Mouse (Mus musculus) midbrain, postnatal 0 days (tissue): ENCODE data around the gene Tmpo. TPM values are rescaled to one million over a fixed set of nuclear protein-coding genes. Genes with fewer than 3 reads are reported as not detected.

ENCODE experiments used
- ATAC-seq: fragments of 200-750 bp; cut with Nextera tagmentation; 2 replicates; pipeline ENCODE4 v1.8.0; 2017; ENCODE audit warnings: moderate number of reproducible peaks, mild to moderate bottlenecking, moderate TSS enrichment, moderate library complexity; ENCODE audit not compliant: low FRiP score
- DNase-seq: peaks from one replicate; pipeline ENCODE4 v3.0.0-alpha.2; 2015; ENCODE audit warnings: low spot score
- H3K27ac ChIP-seq: fragments of 300-500 bp; sonication (generic); 2 replicates; pipeline ENCODE4 v1.5.1; 2014; ENCODE audit warnings: low read depth, mild to moderate bottlenecking, low read length, mixed read lengths
- H3K27me3 ChIP-seq: fragments of 300-500 bp; sonication (generic); 2 replicates; pipeline ENCODE4 v1.6.1; 2014; ENCODE audit warnings: low read length, control low read depth, mixed read lengths; ENCODE audit not compliant: insufficient read depth
- H3K36me3 ChIP-seq: fragments of 300-500 bp; sonication (generic); 2 replicates; pipeline ENCODE4 v1.6.1; 2014; ENCODE audit warnings: low read length, control low read depth, mixed read lengths; ENCODE audit not compliant: insufficient read depth
- H3K4me1 ChIP-seq: fragments of 300-500 bp; sonication (generic); 2 replicates; pipeline ENCODE4 v1.6.1; 2014; ENCODE audit warnings: mild to moderate bottlenecking, control low read depth, antibody characterized with exemption, low read length, mixed read lengths; ENCODE audit not compliant: insufficient read depth
- H3K4me2 ChIP-seq: fragments of 300-500 bp; sonication (generic); 2 replicates; pipeline ENCODE4 v1.6.1; 2014; ENCODE audit warnings: low read depth, mild to moderate bottlenecking, low read length, mixed read lengths; ENCODE audit not compliant: poor library complexity, severe bottlenecking
- H3K4me3 ChIP-seq: fragments of 300-500 bp; sonication (generic); 2 replicates; pipeline ENCODE4 v1.5.1; 2014; ENCODE audit warnings: low read depth, mild to moderate bottlenecking, low read length, moderate library complexity
- H3K9ac ChIP-seq: fragments of 300-500 bp; sonication (generic); replicated peaks from 2 replicates; pipeline ENCODE4 v1.6.1; 2014; ENCODE audit warnings: mild to moderate bottlenecking, low read length, moderate library complexity, mixed read lengths; ENCODE audit not compliant: poor library complexity, severe bottlenecking
- H3K9me3 ChIP-seq: fragments of 300-500 bp; sonication (generic); 2 replicates; pipeline ENCODE4 v1.6.1; 2016; ENCODE audit warnings: low read length, control low read depth
- CTCF ChIP-seq: IDR thresholded peaks from 2 replicates; pipeline ENCODE4 v1.5.1; 2016; ENCODE audit warnings: antibody characterized with exemption, mild to moderate bottlenecking
- WGBS: fragments of 180-500 bp; shearing (Covaris S2); extraction: QIAGEN DNeasy Blood & Tissue Kit; methylation state at CpG from one replicate; pipeline ENCODE4 v1.1.7; 2014; 5-methylcytosine and 5-hydroxymethylcytosine counted together
- polyA plus RNA-seq: library from polyadenylated mRNA; unstranded; fragments of >200 nt; fragmentation: Nextera tagmentation; extraction: Ambion mirVana; gene quantifications from 2 replicates; pipeline ENCODE4 v1.2.1, GENCODE M21; 2015
- total RNA-seq: library from RNA; depleted of rRNA; stranded (reverse); fragments of >200 nt; gene quantifications from 2 replicates; pipeline ENCODE4 v1.2.3, GENCODE M21; 2014; rRNA removed

Tmpo gene
- total RNA-seq, result 102 and 116 TPM in 2 replicates
- 44.6 and 54.8 TPM in 2 replicates for polyA plus RNA-seq

- no peak for TF ChIP-seq CTCF
- no peaks in the 10 kb centered on the region for H3K36me3 ChIP-seq
- ATAC-seq (no peak), DNase-seq (no peak)
- peak within 1 kb of the TSS; percentile 54 for H3K4me3 ChIP-seq
- H3K4me2 ChIP-seq, result peak within 1 kb of the TSS; percentile 56
- 10% methylated on average over 18 of the region's 18 CpGs for WGBS
- peaks cover 6% of the 10 kb centered on the region; the same call in 1 of the 2 replicates for H3K4me1 ChIP-seq
- H3K27me3 ChIP-seq, result no peaks in the 10 kb centered on the region
- peak within 1 kb of the TSS; percentile 70 for H3K9ac ChIP-seq
- peak within 1 kb of the TSS; percentile 98 for H3K27ac ChIP-seq
- H3K9me3 ChIP-seq, result no peaks in the 10 kb centered on the region
These were observed at the start of gene Tmpo for GRCm38 (mm10) chr10:91180761-91181460. TSS of gene Tmpo (minus strand) at chr10:91181315.

GRCm38 (mm10) chr10:91230400-91230799, 49.3 kb upstream of the Tmpo start:
- H3K27ac ChIP-seq, result no peak overlapping the region
- no peak overlapping the region for H3K4me2 ChIP-seq
- H3K27me3 ChIP-seq, result no peaks in the 10 kb centered on the region
- H3K9ac ChIP-seq, result no peak overlapping the region
- DNase-seq (no peak), ATAC-seq (no peak)
- no peak for TF ChIP-seq CTCF
- no peak overlapping the region for H3K4me3 ChIP-seq
- no peaks in the 10 kb centered on the region for H3K36me3 ChIP-seq
- no peaks in the 10 kb centered on the region for H3K4me1 ChIP-seq
- 57% methylated on average over 4 of the region's 4 CpGs for WGBS
- H3K9me3 ChIP-seq, result no peaks in the 10 kb centered on the region

GRCm38 (mm10) chr10:91229518-91229961, 48.4 kb upstream of the Tmpo start:
- no peak overlapping the region for H3K9ac ChIP-seq
- no peaks in the 10 kb centered on the region for H3K4me1 ChIP-seq
- no peak for TF ChIP-seq CTCF
- H3K9me3 ChIP-seq, result no peaks in the 10 kb centered on the region
- 10% methylated on average over 7 of the region's 7 CpGs for WGBS
- H3K4me2 ChIP-seq, result peak overlapping the region; percentile 37
- H3K36me3 ChIP-seq, result no peaks in the 10 kb centered on the region
- peak overlapping the region; percentile 76 for H3K27ac ChIP-seq
- DNase-seq, result peak; percentile 85
- no peaks in the 10 kb centered on the region for H3K27me3 ChIP-seq
- ATAC-seq, result peak; percentile 83
- H3K4me3 ChIP-seq, result peak overlapping the region; percentile 18

GRCm38 (mm10) chr10:91228924-91229517, 47.9 kb upstream of the Tmpo start:
- peak; percentile 38; the same call in 1 of the 2 replicates for TF ChIP-seq CTCF
- WGBS, result 52% methylated on average over 6 of the region's 6 CpGs

GRCm38 (mm10) chr10:91227034-91227433, 45.9 kb upstream of the Tmpo start:
- TF ChIP-seq CTCF, result no peak
- Histone ChIP-seq H3K9me3 (no peaks in the 10 kb centered on the region), H3K27ac (no peak overlapping the region), H3K4me2 (no peak overlapping the region), H3K4me3 (no peak overlapping the region), H3K9ac (no peak overlapping the region), H3K4me1 (no peaks in the 10 kb centered on the region), H3K27me3 (no peaks in the 10 kb centered on the region), H3K36me3 (no peaks in the 10 kb centered on the region)
- 64% methylated on average over 4 of the region's 4 CpGs for WGBS
- no peak for DNase-seq
- ATAC-seq, result no peak

More at GRCm38 (mm10) chr10:91228924-91229517, 47.9 kb upstream of the Tmpo start:
- Histone ChIP-seq H3K4me2 (peak overlapping the region; percentile 37), H3K27ac (peak overlapping the region; percentile 76), H3K9me3 (no peaks in the 10 kb centered on the region), H3K4me1 (no peaks in the 10 kb centered on the region), H3K36me3 (no peaks in the 10 kb centered on the region), H3K9ac (no peak overlapping the region), H3K4me3 (peak overlapping the region; percentile 18), H3K27me3 (no peaks in the 10 kb centered on the region)
- peak; percentile 18 for DNase-seq
- ATAC-seq, result peak; percentile 52
